Mouse (Mus musculus) bone marrow macrophage, adult 2 months (primary cell): ENCODE data around the gene Gatad2b.

Experiments used
- CTCF ChIP-seq: IDR thresholded peaks from 2 replicates; pipeline ENCODE4 v1.5.1; 2012; ENCODE audit warnings: low read depth, mild to moderate bottlenecking, low read length, moderate library complexity
- POLR2A ChIP-seq: IDR thresholded peaks from 2 replicates; pipeline ENCODE4 v1.6.1; 2012; ENCODE audit warnings: mild to moderate bottlenecking, low read depth, low read length, borderline replicate concordance

- TF ChIP-seq CTCF = no peak
- TF ChIP-seq POLR2A = peak; percentile 77; the same call in 1 of the 2 replicates
Measured at GRCm38 (mm10) chr3:90265932-90266741, 26.8 kb upstream of the Gatad2b start.
